Mouse (Mus musculus) liver, postnatal 0 days (tissue): ENCODE data around the gene Flywch1. TPM values are rescaled to one million over a fixed set of nuclear protein-coding genes. Genes with fewer than 3 reads are reported as not detected.

Experiments
- ATAC-seq: fragments of 200-750 bp; cut with Nextera tagmentation; 2 replicates; pipeline ENCODE4 v1.8.0; 2017; ENCODE audit warnings: mild to moderate bottlenecking, moderate library complexity
- DNase-seq: peaks from one replicate; pipeline ENCODE4 v3.0.0-alpha.2; 2016
- H3K27ac ChIP-seq: fragments of 300-500 bp; sonication (generic); 2 replicates; pipeline ENCODE4 v1.5.1; 2014; ENCODE audit warnings: antibody characterized with exemption, moderate library complexity, mild to moderate bottlenecking, low read depth
- H3K27me3 ChIP-seq: fragments of 300-500 bp; sonication (generic); 2 replicates; pipeline ENCODE4 v1.6.1; 2014; ENCODE audit warnings: low read length, control low read depth, mixed read lengths; ENCODE audit not compliant: insufficient read depth
- H3K36me3 ChIP-seq: fragments of 300-500 bp; sonication (generic); replicated peaks from 2 replicates; pipeline ENCODE4 v1.6.1; 2014; ENCODE audit warnings: mild to moderate bottlenecking, control low read depth, low read length, moderate library complexity, mixed read lengths; ENCODE audit not compliant: insufficient read depth
- H3K4me1 ChIP-seq: fragments of 300-500 bp; sonication (generic); 2 replicates; pipeline ENCODE4 v1.6.1; 2014; ENCODE audit warnings: antibody characterized with exemption, mild to moderate bottlenecking, control low read depth; ENCODE audit not compliant: insufficient read depth
- H3K4me2 ChIP-seq: fragments of 300-500 bp; sonication (generic); 2 replicates; pipeline ENCODE4 v1.6.1; 2014; ENCODE audit warnings: low read depth, mild to moderate bottlenecking, low read length, moderate library complexity, mixed read lengths
- H3K4me3 ChIP-seq: fragments of 300-500 bp; sonication (generic); 2 replicates; pipeline ENCODE4 v1.5.1; 2014; ENCODE audit warnings: low read depth, low read length
- H3K9ac ChIP-seq: fragments of 300-500 bp; sonication (generic); replicated peaks from 2 replicates; pipeline ENCODE4 v1.6.1; 2014; ENCODE audit warnings: mild to moderate bottlenecking, moderate library complexity
- H3K9me3 ChIP-seq: fragments of 300-500 bp; sonication (generic); 2 replicates; pipeline ENCODE4 v1.6.1; 2016; ENCODE audit warnings: mild to moderate bottlenecking, control low read depth, low read length, mixed read lengths
- CTCF ChIP-seq: sonication (generic); IDR thresholded peaks from 2 replicates; pipeline ENCODE4 v1.5.1; 2016; ENCODE audit warnings: antibody characterized with exemption, low read depth
- EP300 ChIP-seq: IDR thresholded peaks from 2 replicates; pipeline ENCODE4 v1.6.1; 2016; ENCODE audit warnings: antibody characterized with exemption, low read depth, mild to moderate bottlenecking
- WGBS: fragments of 180-500 bp; shearing (Covaris S2); extraction: QIAGEN DNeasy Blood & Tissue Kit; methylation state at CpG from one replicate; pipeline ENCODE4 v1.1.7; 2014; ENCODE audit not compliant: insufficient replicate concordance; 5-methylcytosine and 5-hydroxymethylcytosine counted together
- polyA plus RNA-seq: library from polyadenylated mRNA; unstranded; fragments of >200 nt; fragmentation: Nextera tagmentation; extraction: Ambion mirVana; gene quantifications from 2 replicates; pipeline ENCODE4 v1.2.1, GENCODE M21; 2015

Gene Flywch1
- polyA plus RNA-seq, 1 experiment from 2014 or later, result 11.9 TPM

DNA sequence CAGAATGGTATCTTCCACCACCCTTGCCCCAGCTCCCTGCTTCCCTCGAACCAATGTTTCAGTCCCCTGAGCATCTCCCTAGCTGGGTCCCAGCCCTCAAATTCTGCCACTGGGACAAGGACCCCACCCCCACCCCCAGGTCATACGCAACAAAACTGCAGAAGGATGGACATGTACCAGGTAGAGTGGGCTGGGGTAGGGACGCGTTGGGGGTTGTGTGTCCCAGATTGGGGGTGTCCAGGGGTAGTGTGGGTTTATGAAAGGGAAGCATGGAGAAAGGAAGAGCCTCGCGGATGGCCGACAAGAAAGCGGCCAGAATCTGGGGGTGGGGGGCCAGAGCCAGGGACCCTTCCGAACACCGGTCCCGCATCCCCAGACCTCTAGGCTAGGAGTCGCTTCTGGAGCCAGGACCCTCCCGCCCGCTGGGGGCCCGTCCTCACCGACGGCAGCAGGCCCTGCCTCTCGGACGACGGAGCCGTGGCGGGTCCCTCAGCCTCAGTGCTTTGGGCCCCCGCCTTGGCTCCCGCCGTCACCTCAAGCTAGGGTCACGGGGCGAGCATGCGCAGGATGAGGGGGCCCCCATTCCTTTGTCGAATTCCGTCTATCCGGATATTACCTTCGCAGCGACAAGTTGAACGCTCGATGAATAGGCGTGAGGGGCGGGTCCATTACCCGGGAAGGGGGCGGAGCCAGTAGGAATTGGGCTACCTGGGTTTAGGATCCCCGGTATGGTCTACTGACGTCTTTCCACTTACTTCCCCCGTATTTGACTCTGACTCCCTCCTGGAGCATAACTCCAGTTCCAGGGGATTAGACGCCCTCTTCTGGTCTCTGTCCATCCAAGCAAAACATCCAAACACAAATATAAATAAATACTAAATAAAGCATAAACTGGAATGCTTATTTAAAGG lies 14.4 kb upstream of the Flywch1 start, which contains the start of gene Flywch2:
Gene Flywch2 (minus strand): TSS at position 521 of the 911 bp plus-strand sequence.
- 6% methylated on average over 40 of the region's 43 CpGs for WGBS

DNA sequence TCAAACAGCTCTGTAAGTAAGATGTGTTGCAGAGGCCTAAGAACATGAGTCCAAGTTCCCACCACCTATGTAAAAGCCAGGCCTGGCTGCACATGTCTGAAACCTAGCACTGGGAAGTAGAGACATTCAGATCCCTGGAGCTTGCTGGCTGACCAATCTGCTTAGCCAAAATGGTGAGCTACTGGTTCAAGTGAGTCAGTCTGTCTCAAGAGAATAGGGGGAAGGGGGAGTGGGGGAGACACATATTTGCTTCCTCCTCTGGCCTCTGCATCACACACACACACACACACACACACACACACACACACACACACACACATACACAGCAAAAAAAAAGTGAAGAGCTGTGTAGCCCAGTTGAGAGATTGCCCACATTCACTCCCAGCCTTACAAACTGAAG lies 11.9 kb upstream of the Flywch1 start:
- no peak for TF ChIP-seq EP300
- TF ChIP-seq CTCF, result no peak
- DNase-seq (no peak), ATAC-seq (no peak)
- no peaks in the 10 kb centered on the region for H3K36me3 ChIP-seq
- H3K27ac ChIP-seq, result no peak overlapping the region
- no peak overlapping the region for H3K9ac ChIP-seq
- H3K4me1 ChIP-seq, result peaks cover 13% of the 10 kb centered on the region
- no peaks in the 10 kb centered on the region for H3K9me3 ChIP-seq
- H3K4me3 ChIP-seq, result no peak overlapping the region
- H3K27me3 ChIP-seq, result 0 out of 2 replicates have a peak, but pooled peaks cover 3% of the 10 kb centered on the region
- no peak overlapping the region for H3K4me2 ChIP-seq

More for the DNA sequence above, 14.4 kb upstream of the Flywch1 start, which contains the start of gene Flywch2:
- no peak for TF ChIP-seq EP300
- no peak for TF ChIP-seq CTCF
- Histone ChIP-seq H3K4me3 (peak within 1 kb of the TSS; percentile 57), H3K27ac (no peak within 1 kb of the TSS), H3K9ac (peak within 1 kb of the TSS; percentile 64), H3K36me3 (no peaks in the 10 kb centered on the region), H3K4me2 (peak within 1 kb of the TSS; percentile 93), H3K9me3 (no peaks in the 10 kb centered on the region), H3K4me1 (peaks cover 24% of the 10 kb centered on the region), H3K27me3 (0 out of 2 replicates have a peak, but pooled peaks cover 3% of the 10 kb centered on the region)
- ATAC-seq (peak; percentile 81), DNase-seq (peak; percentile 81)

DNA sequence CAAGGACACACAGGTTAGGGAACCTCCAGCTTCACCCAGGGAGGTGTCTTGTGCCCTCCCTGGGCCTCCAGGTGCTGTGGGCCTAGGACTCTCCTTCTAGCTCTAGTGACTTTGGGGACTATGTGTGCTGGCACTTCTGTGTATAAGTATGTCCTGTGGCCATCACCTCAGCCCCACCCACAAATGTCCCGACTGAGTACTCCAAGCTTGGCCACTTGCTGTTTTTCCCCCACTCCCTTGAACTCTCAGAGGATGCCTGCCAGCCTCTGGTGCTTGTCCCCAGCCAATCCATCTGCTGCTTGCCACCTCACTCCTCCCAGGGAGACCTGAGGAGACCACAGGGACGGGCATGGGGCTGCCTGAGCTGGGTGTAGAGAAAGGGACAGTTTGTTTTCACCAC lies 7.0 kb upstream of the Flywch1 start:
- Histone ChIP-seq H3K4me2 (no peak overlapping the region), H3K27ac (no peak overlapping the region), H3K4me1 (0 out of 2 replicates have a peak, but pooled peaks cover 2% of the 10 kb centered on the region), H3K9ac (no peak overlapping the region), H3K36me3 (no peaks in the 10 kb centered on the region), H3K4me3 (no peak overlapping the region), H3K27me3 (no peaks in the 10 kb centered on the region), H3K9me3 (no peaks in the 10 kb centered on the region)
- TF ChIP-seq CTCF (no peak), EP300 (no peak)
- ATAC-seq, result no peak
- no peak for DNase-seq
- WGBS, result 31% methylated on average over 2 of the region's 2 CpGs

DNA sequence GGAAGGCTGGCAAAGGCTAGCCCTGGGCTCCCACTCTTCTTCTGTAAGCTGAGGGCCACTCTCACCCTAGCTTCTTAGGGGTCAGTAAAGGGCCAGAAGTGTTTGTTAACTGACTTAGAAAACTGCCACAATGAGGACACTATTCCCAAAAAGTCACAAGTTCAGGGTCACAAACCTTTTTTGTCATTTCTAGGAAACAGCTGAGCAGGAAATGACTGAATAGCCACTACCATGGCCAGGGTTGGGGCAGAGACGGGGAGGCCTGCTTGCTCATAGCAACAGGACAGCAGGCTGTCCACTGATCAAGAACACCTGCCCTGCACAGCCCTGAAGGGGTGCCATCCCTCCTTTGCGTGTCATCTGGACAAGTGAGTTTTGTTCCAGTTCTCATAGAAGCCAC lies 5.7 kb upstream of the Flywch1 start:
- 56% methylated on average over 2 of the region's 2 CpGs for WGBS
- DNase-seq, result no peak
- H3K27me3 ChIP-seq, result no peaks in the 10 kb centered on the region
- no peaks in the 10 kb centered on the region for H3K9me3 ChIP-seq
- H3K36me3 ChIP-seq, result no peaks in the 10 kb centered on the region
- TF ChIP-seq EP300, result no peak
- no peak for TF ChIP-seq CTCF
- no peak overlapping the region for H3K4me2 ChIP-seq
- H3K9ac ChIP-seq, result no peak overlapping the region
- H3K4me1 ChIP-seq, result 0 out of 2 replicates have a peak, but pooled peaks cover 2% of the 10 kb centered on the region
- no peak overlapping the region for H3K27ac ChIP-seq
- H3K4me3 ChIP-seq, result no peak overlapping the region
- no peak for ATAC-seq

DNA sequence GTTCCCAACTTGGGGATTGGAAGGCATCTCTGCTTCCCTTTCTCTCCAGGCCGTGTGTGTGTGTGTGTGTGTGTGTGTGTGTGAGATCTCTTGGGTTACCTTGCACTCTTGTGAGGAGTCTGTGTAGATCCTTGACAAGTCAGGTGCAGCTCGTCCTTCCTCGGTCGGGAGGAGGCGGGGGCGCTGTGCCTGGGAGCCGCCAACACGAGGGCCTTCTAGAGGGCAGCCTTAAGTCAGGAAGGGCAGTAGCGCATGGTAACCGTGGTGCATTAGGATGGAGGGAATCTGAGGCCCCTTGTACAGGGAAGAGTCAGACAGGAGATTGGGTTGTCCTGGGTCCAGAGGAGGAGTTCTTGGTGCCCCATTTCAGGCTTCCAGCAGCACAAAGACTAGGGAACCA lies 4.8 kb upstream of the Flywch1 start:
- Histone ChIP-seq H3K4me3 (no peak overlapping the region), H3K27me3 (no peaks in the 10 kb centered on the region), H3K4me1 (0 out of 2 replicates have a peak, but pooled peaks cover 2% of the 10 kb centered on the region), H3K9me3 (no peaks in the 10 kb centered on the region), H3K36me3 (no peaks in the 10 kb centered on the region), H3K4me2 (no peak overlapping the region), H3K27ac (no peak overlapping the region), H3K9ac (no peak overlapping the region)
- TF ChIP-seq CTCF (no peak), EP300 (no peak)
- WGBS, result 82% methylated on average over 10 of the region's 10 CpGs
- ATAC-seq, result no peak
- no peak for DNase-seq

DNA sequence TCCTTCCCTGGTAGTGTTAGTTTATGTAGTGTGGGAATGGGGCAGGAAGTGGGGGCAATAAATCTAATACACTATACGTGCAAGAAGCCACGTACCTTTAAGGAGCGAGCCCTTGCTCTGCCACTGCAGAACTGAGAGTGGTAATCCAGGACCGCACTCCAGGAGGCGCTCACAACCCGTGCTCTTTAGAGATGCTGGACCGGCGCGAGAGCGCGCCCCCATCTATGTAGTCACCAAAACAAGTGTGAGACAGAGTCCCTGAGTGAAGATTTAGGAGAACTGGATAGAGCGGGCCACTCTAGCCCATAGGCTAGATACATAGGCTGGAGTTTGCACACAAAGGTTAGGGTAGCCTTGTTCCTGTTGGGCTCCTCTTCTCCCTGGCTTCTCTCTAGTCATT lies 2.7 kb upstream of the Flywch1 start:
- WGBS, result 4% methylated on average over 12 of the region's 12 CpGs
- Histone ChIP-seq H3K9me3 (no peaks in the 10 kb centered on the region), H3K4me3 (no peak overlapping the region), H3K9ac (no peak overlapping the region), H3K27ac (no peak overlapping the region), H3K36me3 (no peaks in the 10 kb centered on the region), H3K4me2 (no peak overlapping the region), H3K4me1 (peaks cover 8% of the 10 kb centered on the region), H3K27me3 (no peaks in the 10 kb centered on the region)
- DNase-seq (peak; percentile 86), ATAC-seq (peak; percentile 56)
- TF ChIP-seq EP300 (no peak), CTCF (peak; percentile 89)
